Mouse (Mus musculus) olfactory bulb, adult 2 months (tissue): ENCODE data around the gene Irf1. TPM values are rescaled to one million over a fixed set of nuclear protein-coding genes. Genes with fewer than 3 reads are reported as not detected.

ENCODE experiments used
- H3K27ac ChIP-seq: fragments of 200-500 bp; 2 replicates; pipeline ENCODE4 v1.5.1; 2012; ENCODE audit warnings: low read depth, low read length; ENCODE audit not compliant: insufficient read depth
- H3K4me1 ChIP-seq: fragments of 200-500 bp; 2 replicates; pipeline ENCODE4 v1.6.1; 2012; ENCODE audit warnings: low read length; ENCODE audit not compliant: control insufficient read depth, insufficient read depth
- H3K4me3 ChIP-seq: fragments of 200-500 bp; 2 replicates; pipeline ENCODE4 v1.5.1; 2012; ENCODE audit warnings: mild to moderate bottlenecking, low read depth, low read length, moderate library complexity; ENCODE audit not compliant: insufficient read depth
- CTCF ChIP-seq: fragments of 200-500 bp; IDR thresholded peaks from 2 replicates; pipeline ENCODE4 v1.5.1; 2012; ENCODE audit warnings: low read depth, mild to moderate bottlenecking, low read length, moderate library complexity; ENCODE audit not compliant: insufficient read depth
- POLR2A ChIP-seq: fragments of 200-500 bp; IDR thresholded peaks from 2 replicates; pipeline ENCODE4 v1.6.1; 2012; ENCODE audit warnings: mild to moderate bottlenecking, low read depth, low read length, moderate library complexity; ENCODE audit not compliant: insufficient read depth
- WGBS: fragments of 180-500 bp; shearing (Covaris S2); methylation state at CpG from one replicate; pipeline ENCODE4 v1.1.7; 2018; 5-methylcytosine and 5-hydroxymethylcytosine counted together
- polyA plus RNA-seq: library from polyadenylated mRNA; stranded (reverse); fragments of >200 nt; gene quantifications from 2 replicates; pipeline ENCODE4 v1.2.4, GENCODE M21; 2012; ENCODE audit warnings: low replicate concordance; ENCODE audit not compliant: missing spikeins, insufficient read depth, insufficient read length

Irf1 gene
- polyA plus RNA-seq, 1 experiment = not detected

DNA sequence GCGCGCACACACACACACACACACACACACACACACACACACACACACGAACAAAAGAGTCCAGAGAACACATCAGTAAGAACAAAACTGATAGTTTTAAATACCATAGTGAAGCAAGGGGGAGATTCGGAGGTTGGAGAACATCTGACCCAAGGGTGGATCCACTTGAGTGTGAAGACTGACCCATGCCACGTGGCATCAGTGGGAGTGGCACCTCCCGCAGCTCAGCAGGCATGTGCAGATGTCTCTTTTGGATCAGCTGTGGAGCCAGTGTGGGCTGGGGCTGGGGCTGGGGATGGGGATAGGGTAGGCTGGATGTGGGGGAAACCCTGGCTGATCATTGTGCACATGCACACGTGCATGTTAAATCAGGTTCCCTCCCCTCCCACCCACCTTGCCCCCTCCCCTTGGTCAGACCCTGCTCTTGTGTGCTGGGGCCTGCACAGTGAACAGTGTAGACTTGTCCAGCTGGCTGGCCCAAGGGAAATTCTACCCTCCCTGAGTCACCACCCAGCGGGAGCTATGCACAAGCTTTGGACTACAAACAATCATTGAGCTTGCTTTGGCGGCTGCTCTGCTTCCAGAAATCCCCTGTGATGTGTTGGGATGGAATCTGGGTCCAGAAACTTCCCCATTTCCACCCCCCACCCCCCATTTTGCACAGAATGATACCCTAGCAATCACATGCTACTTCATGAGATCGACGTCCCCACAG is 51.6 kb downstream of the Irf1 start:
- Histone ChIP-seq H3K27ac (no peak overlapping the region), H3K4me3 (no peak overlapping the region), H3K4me1 (no peaks in the 10 kb centered on the region)
- WGBS = 74% methylated on average over 11 of the region's 11 CpGs
- no peak for TF ChIP-seq CTCF
- no peak for TF ChIP-seq POLR2A

DNA sequence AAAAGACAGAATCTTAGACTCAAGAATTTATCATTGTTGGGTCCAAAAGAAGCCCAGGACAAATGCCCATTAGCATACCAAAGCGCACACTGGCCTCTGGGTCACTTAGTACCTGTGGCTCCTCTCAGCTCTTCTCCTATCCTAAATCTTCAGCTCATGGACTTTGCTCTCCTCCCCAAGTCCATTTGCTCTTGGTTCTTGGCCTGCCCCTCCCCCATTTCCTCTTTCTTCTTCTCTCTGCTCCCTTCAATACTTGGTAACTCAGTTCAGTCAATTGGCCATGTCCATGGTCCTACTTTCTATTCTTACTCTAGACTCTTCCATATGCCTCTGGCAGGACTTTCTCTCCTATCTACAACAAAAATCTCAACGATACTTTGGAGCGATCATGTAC is 52.1 kb downstream of the Irf1 start:
- no peaks in the 10 kb centered on the region for H3K4me1 ChIP-seq
- 97% methylated on average over 3 of the region's 3 CpGs for WGBS
- no peak overlapping the region for H3K27ac ChIP-seq
- H3K4me3 ChIP-seq = no peak overlapping the region
- no peak for TF ChIP-seq POLR2A
- TF ChIP-seq CTCF = no peak

DNA sequence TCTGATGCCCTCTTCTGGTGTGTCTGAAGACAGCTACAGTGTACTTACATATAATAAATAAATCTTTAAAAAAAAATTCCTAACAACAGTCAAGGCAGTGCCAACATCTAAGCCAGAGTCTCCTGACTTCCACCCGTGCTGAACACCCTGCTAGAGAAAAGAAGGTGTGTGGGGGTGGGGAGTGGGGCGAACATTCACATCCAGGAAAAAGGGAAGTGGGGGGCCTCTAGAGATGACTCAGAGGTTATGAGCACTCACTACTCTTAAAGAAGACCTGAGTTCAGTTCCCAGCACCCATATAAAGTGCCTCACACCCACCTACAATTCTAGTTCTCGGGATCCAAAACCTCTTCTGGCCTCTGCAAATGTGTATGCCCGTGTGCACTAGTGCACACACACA is 55.6 kb downstream of the Irf1 start:
- Histone ChIP-seq H3K4me3 (no peak overlapping the region), H3K27ac (no peak overlapping the region), H3K4me1 (no peaks in the 10 kb centered on the region)
- 90% methylated on average over 4 of the region's 4 CpGs for WGBS
- TF ChIP-seq POLR2A = no peak
- no peak for TF ChIP-seq CTCF

Other genes starting within 250 kb of the Irf1 start
- gene Kif3a, start 202.6 kb upstream of the Irf1 start, polyA plus RNA-seq = not detected in 2 replicates
- gene Il4, start 151.3 kb upstream of the Irf1 start, polyA plus RNA-seq = not detected in 2 replicates
- gene Il13, start 135.3 kb upstream of the Irf1 start, polyA plus RNA-seq = not detected in 2 replicates
- gene Rad50, start 62.7 kb upstream of the Irf1 start, polyA plus RNA-seq = 76.9 TPM in 1 of 2 replicates, not detected in the other
- not detected in 2 replicates for gene Il5, start 49.2 kb upstream of the Irf1 start, polyA plus RNA-seq
- gene Gm17334, start 3.2 kb downstream of the Irf1 start, polyA plus RNA-seq = not detected in 2 replicates
- gene Gm12216, start 89.2 kb downstream of the Irf1 start, polyA plus RNA-seq = not detected in 2 replicates
- not detected in 2 replicates for gene Slc22a5, start 121.6 kb downstream of the Irf1 start, polyA plus RNA-seq
- not detected in 2 replicates for gene Slc22a21, start 210.3 kb downstream of the Irf1 start, polyA plus RNA-seq